Mouse (Mus musculus): Measurements from ENCODE around the gene Etfb. TPM values are rescaled to one million over a fixed set of nuclear protein-coding genes. Genes with fewer than 3 reads are reported as not detected.

Etfb gene
- polyA plus RNA-seq, 1 experiment from 2014 or later: 248 TPM

DNA sequence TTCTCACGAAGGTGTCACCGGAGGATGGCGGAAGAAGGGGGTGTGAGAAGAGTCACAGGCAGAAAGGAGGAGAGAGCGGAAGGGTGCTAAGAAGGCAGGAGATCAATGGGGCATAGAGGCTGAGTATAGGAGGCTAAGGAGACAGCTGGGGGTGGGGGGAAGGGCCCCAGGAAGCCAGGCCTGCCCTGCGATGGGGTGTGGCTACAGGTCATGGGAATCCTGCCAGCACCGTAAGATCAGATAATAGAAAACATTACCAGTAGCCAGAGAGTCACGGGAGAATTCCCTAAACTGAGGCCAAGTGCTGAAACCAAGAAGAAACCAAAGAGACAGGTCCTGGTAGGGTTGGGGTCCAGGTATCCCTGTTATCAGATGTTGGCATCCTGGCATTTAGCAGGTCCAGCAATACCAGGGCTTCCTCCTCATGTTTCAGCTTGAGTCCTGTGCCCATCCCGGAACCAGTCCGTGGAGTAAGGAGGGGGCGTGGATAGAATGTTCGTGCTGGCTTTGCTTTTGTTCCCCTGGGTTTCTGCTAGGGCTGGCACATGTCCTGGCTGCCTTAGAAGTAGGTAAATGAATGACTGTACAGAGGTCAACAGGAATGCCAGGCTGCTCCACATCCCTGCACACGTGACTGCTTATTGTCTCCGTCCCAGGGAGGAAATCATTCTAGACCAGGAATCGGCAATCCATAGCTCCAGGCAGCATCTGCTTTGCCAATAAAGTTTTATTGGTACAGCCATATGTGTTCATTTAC lies 9.9 kb downstream of the Etfb start:
- Histone ChIP-seq H3K27ac (no peak overlapping the region), H3K27me3 (ENCODE audit: low read depth, poor library complexity, severe bottlenecking) (no peaks in the 10 kb centered on the region), H3K36me3 (peaks cover 70% of the 10 kb centered on the region), H3K4me1 (no peaks in the 10 kb centered on the region), H3K4me3 (no peak overlapping the region), H3K9me3 (replicated peaks) (no peaks in the 10 kb centered on the region)
- 85% methylated on average over 14 of the region's 14 CpGs for WGBS
- no peak for DNase-seq (ENCODE audit: low spot score)

DNA sequence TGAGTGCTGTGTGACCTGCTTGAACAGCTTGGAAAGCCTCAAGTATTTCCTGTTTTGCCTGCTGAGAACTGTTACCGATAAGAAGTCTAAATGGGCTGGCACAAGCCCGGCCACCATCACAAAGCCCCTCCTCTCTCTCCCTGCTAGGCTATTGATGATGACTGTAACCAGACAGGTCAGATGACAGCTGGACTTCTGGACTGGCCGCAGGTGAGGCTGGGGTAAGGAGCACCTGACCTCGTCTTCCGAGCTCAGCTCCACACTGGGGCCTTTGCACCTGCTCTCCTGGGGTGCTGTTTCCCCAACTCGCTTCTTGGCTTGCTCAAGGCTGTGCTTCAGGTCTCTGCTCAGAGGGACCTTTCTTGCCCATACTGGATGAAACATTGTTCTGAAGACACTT lies 10.5 kb downstream of the Etfb start:
- Histone ChIP-seq H3K36me3 (peaks cover 70% of the 10 kb centered on the region), H3K4me1 (no peaks in the 10 kb centered on the region)
- WGBS: 92% methylated on average over 6 of the region's 6 CpGs

DNA sequence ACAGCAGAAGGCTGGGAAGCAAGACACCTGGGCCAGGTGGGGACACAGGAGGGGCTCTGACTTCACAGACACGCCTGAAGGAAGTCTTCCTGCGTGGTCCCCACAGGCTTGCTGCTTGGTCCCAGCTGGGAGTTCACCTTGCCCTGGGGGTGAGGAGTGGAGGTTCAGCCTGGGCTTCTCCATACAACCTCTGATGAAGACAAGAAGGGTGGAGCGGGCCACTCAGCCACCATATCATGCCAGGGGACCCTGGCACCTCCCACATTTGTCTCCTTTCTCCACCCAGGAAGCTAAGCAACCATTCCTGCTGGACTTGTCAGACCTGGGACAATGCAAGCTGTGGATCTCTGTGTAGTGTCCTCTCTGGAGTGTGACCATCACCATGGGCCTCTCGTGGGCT lies 19.0 kb downstream of the Etfb start, which contains the start of gene Vsig10l:
Gene Vsig10l, plus strand, starts transcription at position 301 of the 400 bp plus-strand sequence.
- H3K27me3 ChIP-seq (ENCODE audit: low read depth, poor library complexity, severe bottlenecking): peaks cover 51% of the 10 kb centered on the region
- peaks cover 17% of the 10 kb centered on the region for H3K4me1 ChIP-seq
- no peak for DNase-seq (ENCODE audit: low spot score)
- H3K36me3 ChIP-seq: peaks cover 2% of the 10 kb centered on the region
- H3K27ac ChIP-seq: no peak within 1 kb of the TSS
- 61% methylated on average over 4 of the region's 4 CpGs for WGBS
- H3K4me3 ChIP-seq: no peak within 1 kb of the TSS
- no peaks in the 10 kb centered on the region for H3K9me3 ChIP-seq (replicated peaks)

More for the DNA sequence above, 10.5 kb downstream of the Etfb start:
- Histone ChIP-seq H3K9me3 (replicated peaks) (no peaks in the 10 kb centered on the region), H3K4me3 (no peak overlapping the region), H3K27me3 (ENCODE audit: low read depth, poor library complexity, severe bottlenecking) (no peaks in the 10 kb centered on the region), H3K27ac (no peak overlapping the region)
- no peak for DNase-seq (ENCODE audit: low spot score)

DNA sequence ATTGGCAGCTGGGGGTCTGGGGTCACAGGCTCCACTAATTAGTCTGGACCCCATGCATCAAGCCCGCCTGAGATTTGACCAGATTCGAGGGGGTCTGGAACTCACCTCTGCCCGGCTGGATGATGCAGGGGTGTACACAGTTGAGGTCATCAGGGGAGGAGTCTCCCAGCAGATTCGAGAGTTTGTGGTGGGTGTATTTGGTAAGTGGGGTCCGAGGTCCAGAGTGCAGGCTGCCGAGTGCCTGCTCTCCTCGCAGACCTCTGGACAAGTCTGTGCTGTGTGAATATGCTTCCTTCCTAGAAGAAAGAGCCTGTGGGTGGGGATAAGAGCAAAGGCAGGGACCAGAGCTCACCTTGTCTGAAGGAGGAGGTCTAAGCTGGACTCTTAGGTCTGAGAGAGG lies 20.1 kb downstream of the Etfb start:
- 83% methylated on average over 7 of the region's 7 CpGs for WGBS

DNA sequence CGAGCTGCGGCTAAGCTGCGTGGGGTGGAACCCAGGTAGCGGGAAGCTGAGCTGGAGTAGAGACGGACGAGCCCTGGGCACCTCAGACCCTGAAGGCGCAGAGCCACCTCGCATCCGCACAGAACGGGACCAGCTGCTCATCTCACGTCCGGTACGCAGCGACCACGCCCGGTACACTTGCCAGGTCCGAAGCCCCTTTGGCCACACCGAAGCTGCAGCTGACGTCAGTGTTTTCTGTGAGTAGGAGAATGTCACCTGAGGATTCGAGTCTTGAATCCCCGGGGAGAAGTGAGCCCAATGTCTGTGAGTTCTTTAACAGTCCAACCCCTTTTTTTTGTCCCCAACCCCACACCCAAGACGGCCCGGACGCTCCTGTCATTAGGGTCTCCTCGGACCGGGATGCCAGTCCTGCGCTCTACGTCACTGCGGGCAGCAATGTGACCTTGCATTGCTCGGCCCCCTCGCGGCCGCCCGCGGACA lies 21.0 kb downstream of the Etfb start:
- WGBS: 8% methylated on average over 35 of the region's 35 CpGs
- no peak for DNase-seq (ENCODE audit: low spot score)
- Histone ChIP-seq H3K36me3 (no peaks in the 10 kb centered on the region), H3K9me3 (replicated peaks) (no peaks in the 10 kb centered on the region), H3K4me3 (peak overlapping the region; percentile 57), H3K27me3 (ENCODE audit: low read depth, poor library complexity, severe bottlenecking) (peaks cover 54% of the 10 kb centered on the region), H3K27ac (0 out of 2 replicates have a peak overlapping the region, but pooled peaks have one; percentile 62), H3K4me1 (peaks cover 17% of the 10 kb centered on the region)

More for the DNA sequence above, 20.1 kb downstream of the Etfb start:
- Histone ChIP-seq H3K4me3 (no peak overlapping the region), H3K27me3 (ENCODE audit: low read depth, poor library complexity, severe bottlenecking) (peaks cover 54% of the 10 kb centered on the region), H3K36me3 (no peaks in the 10 kb centered on the region), H3K9me3 (replicated peaks) (no peaks in the 10 kb centered on the region), H3K4me1 (peaks cover 17% of the 10 kb centered on the region), H3K27ac (no peak overlapping the region)
- no peak for DNase-seq (ENCODE audit: low spot score)

DNA sequence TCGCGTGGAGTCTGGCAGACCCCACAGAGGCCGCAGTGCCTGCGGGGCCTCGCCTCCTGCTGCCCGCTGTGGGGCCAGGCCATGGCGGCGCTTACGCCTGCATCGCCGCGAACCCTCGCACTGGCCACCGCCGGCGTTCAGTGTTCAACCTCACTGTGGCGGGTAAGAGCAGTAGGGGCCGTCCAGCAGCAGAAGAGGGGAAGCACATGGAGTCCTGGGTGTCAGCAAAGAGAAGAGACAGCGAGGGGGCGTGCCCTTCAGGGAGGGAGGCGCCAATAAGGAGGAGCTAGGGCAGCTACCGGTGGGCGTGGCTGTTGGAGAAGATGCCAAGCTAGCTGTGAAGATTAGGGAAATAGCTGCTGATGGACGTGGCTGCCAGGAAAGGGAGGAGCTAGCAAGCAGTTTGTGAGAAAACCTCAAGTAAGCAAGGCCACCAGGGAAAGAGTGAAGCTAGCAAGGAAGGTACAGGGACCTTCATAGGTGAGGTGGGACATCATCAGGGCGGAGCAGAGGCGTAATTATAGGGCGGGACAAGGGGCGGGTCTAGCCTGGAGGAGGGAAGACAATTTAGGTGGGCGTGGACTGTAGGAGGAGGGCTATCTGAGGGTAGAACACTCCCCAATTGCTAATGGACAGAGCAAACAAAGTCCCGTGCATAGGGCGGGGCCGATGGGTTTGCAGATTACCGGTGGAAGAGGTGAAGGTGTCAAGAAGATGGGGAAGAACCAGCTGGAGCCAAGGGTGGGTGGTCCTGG lies 21.6 kb downstream of the Etfb start:
- H3K4me1 ChIP-seq: peaks cover 17% of the 10 kb centered on the region
- WGBS: 1% methylated on average over 33 of the region's 33 CpGs
- H3K4me3 ChIP-seq: peak overlapping the region; percentile 57
- no peaks in the 10 kb centered on the region for H3K36me3 ChIP-seq
- peaks cover 54% of the 10 kb centered on the region for H3K27me3 ChIP-seq (ENCODE audit: low read depth, poor library complexity, severe bottlenecking)
- H3K9me3 ChIP-seq (replicated peaks): no peaks in the 10 kb centered on the region
- 0 out of 2 replicates have a peak overlapping the region, but pooled peaks have one; percentile 62 for H3K27ac ChIP-seq
- peak; percentile 71 for DNase-seq (ENCODE audit: low spot score)

DNA sequence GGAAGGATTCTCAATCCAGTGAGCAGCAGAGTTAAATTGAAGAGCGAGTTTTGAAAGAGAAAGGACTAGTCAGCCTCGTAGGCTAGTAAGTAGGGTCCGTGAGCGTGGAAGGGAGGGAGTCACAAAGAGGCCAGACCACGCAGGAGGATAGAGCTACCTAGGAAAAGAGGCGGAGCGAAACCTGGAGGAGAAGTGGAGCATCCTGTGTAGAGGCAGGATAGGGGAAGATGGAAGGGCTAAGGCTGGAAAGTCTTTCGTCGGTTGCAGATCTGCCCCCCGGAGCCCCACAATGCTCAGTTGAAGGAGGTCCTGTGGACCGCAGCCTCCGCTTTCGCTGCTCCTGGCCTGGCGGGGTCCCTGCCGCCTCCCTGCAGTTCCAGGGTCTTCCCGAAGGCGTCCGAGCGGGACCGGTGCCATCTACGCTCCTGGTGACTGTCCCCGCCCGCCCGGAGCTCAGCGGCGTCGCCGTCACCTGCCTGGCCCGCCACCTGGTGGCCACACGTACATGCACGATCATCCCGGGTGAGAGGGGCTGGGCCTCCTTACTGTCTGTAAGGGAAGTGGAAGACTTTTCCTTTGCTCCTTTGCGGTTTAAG lies 22.3 kb downstream of the Etfb start:
- Histone ChIP-seq H3K9me3 (replicated peaks) (no peaks in the 10 kb centered on the region), H3K4me3 (peak overlapping the region; percentile 57), H3K27ac (no peak overlapping the region), H3K4me1 (peaks cover 17% of the 10 kb centered on the region), H3K36me3 (no peaks in the 10 kb centered on the region), H3K27me3 (ENCODE audit: low read depth, poor library complexity, severe bottlenecking) (peaks cover 54% of the 10 kb centered on the region)
- 1% methylated on average over 33 of the region's 33 CpGs for WGBS
- DNase-seq (ENCODE audit: low spot score): peak; percentile 85

DNA sequence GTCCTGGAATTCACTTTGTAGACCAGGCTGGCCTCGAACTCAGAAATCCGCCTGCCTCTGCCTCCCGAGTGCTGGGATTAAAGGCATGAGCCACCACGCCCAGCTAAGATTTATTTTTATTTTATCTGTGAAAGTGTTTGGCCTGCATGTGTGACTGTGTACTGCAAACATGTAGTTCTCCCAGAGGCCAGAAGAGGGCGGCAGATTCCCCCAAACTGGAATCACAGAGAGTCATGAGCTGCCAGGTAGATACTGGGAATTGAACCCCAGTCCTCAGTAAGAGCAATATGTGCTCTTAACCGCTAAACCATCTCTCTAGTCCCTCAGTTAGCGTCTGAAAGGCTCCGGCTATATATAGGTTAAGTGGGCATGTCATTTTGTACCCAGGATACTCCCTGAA lies 26.5 kb downstream of the Etfb start:
- peaks cover 9% of the 10 kb centered on the region for H3K4me1 ChIP-seq
- H3K27ac ChIP-seq: no peak overlapping the region
- H3K4me3 ChIP-seq: no peak overlapping the region
- H3K27me3 ChIP-seq (ENCODE audit: low read depth, poor library complexity, severe bottlenecking): peaks cover 50% of the 10 kb centered on the region
- DNase-seq (ENCODE audit: low spot score): peak; percentile 66
- H3K9me3 ChIP-seq (replicated peaks): no peaks in the 10 kb centered on the region
- 43% methylated on average over 8 of the region's 8 CpGs for WGBS
- no peaks in the 10 kb centered on the region for H3K36me3 ChIP-seq

DNA sequence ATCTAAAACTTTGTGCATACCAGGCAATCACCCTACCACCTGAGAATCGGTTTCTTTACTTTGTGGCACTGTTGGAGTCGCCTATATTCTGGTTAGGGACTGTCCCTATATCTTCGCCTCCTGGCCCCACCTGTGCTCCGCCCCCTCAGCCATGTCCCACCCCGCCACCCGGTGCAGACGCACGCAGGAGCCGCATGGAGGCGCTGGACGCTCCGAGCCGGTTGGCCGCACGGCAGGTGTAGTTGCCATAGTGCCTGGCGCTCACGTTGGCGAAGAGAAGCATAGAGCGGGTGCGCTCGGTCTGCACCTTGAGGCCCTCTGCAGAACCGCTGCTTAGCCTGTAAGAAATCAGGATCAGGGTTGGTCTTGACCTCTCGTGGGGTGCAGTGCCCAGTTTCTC lies 31.8 kb downstream of the Etfb start:
- WGBS: 7% methylated on average over 23 of the region's 23 CpGs
- Histone ChIP-seq H3K27me3 (ENCODE audit: low read depth, poor library complexity, severe bottlenecking) (peaks cover 63% of the 10 kb centered on the region), H3K4me1 (peaks cover 9% of the 10 kb centered on the region), H3K27ac (no peak overlapping the region), H3K36me3 (no peaks in the 10 kb centered on the region), H3K9me3 (replicated peaks) (no peaks in the 10 kb centered on the region), H3K4me3 (no peak overlapping the region)
- DNase-seq (ENCODE audit: low spot score): no peak

DNA sequence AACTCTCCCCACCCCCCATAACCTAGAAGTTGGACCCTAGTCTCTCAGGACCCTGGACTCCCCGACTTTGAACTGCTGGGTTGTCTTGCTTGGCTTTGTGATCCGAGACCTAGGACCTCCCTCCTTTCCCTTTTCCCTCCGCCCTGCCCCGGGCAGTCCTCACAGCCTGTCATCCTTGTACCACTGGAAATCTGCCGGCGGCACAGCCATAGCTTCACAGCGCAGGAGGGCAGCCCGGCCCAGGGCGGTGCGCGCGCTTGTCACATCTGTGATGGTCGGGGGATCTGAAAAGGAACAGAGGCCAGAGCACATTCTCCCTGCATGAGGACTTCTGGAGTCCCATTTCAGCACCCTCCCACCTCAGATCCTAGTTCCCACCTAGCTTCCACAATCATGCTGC lies 32.5 kb downstream of the Etfb start:
- Histone ChIP-seq H3K27me3 (ENCODE audit: low read depth, poor library complexity, severe bottlenecking) (peaks cover 63% of the 10 kb centered on the region), H3K4me1 (peaks cover 9% of the 10 kb centered on the region), H3K9me3 (replicated peaks) (no peaks in the 10 kb centered on the region), H3K4me3 (peak overlapping the region; percentile 15; the same call in 1 of the 2 replicates), H3K36me3 (no peaks in the 10 kb centered on the region), H3K27ac (no peak overlapping the region)
- WGBS: 3% methylated on average over 13 of the region's 13 CpGs
- DNase-seq (ENCODE audit: low spot score): no peak

DNA sequence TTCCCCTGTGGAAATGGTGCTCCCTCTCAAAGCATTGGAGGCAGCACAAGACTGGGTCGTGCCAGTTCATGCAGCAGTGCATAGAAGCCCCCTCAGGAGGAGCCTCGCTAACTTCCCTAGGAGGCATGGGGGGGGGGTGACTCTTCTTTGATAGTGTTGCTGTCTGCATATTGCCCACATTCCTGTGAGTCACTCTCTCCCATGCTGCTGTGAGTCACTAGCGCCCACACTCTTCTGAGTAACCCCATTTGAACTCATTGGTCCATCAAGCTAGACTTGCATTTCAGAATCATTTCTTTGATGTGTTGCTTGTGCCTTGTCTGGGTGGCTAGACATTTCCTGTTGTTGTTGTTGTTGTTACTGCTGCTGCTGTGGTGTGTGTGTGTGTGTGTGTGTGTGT lies 37.3 kb downstream of the Etfb start:
- peaks cover 31% of the 10 kb centered on the region for H3K27me3 ChIP-seq (ENCODE audit: low read depth, poor library complexity, severe bottlenecking)
- peaks cover 14% of the 10 kb centered on the region for H3K4me1 ChIP-seq
- no peak overlapping the region for H3K4me3 ChIP-seq
- no peaks in the 10 kb centered on the region for H3K9me3 ChIP-seq (replicated peaks)
- H3K27ac ChIP-seq: no peak overlapping the region
- no peaks in the 10 kb centered on the region for H3K36me3 ChIP-seq
- no peak for DNase-seq (ENCODE audit: low spot score)
- WGBS: 78% methylated on average over 3 of the region's 3 CpGs

DNA sequence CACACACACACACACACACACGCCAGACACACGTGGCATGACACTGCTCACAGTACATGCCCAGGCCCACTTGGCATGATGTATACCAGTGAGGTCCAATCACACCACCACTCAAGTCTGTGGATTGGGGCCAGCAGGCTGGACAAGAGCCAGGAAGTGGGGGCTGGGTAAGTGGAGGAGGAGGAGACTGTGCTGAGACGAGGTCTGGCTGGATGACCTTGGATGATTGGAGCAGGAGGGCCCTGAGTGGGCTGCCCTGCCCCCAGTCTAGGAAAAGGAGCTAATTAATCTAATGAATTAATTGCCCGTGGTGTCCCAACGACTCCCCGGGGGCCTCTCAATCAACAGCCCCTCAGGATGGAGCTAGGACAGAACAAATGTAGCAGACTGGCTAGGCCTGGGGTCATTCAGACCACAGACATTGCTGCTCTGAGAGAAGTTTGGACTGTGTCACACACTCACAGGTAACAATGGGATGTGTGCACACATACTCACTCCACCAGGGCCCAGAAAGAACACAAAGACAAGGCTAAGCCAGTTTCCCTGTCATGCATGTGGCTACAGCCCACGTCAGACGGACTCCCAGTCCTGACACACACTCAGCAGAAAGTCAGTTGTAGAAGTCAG lies 38.3 kb downstream of the Etfb start:
- H3K27me3 ChIP-seq (ENCODE audit: low read depth, poor library complexity, severe bottlenecking): peaks cover 23% of the 10 kb centered on the region
- H3K4me1 ChIP-seq: peaks cover 6% of the 10 kb centered on the region
- WGBS: 74% methylated on average over 8 of the region's 8 CpGs
- DNase-seq (ENCODE audit: low spot score): no peak
- no peaks in the 10 kb centered on the region for H3K9me3 ChIP-seq (replicated peaks)
- no peak overlapping the region for H3K4me3 ChIP-seq
- no peaks in the 10 kb centered on the region for H3K36me3 ChIP-seq
- no peak overlapping the region for H3K27ac ChIP-seq
